Mouse (Mus musculus) liver, postnatal 0 days (tissue): ENCODE measurements around the gene Cxxc4.

Experiments
- CTCF ChIP-seq: sonication (generic); IDR thresholded peaks from 2 replicates; pipeline ENCODE4 v1.5.1; 2016; ENCODE audit warnings: antibody characterized with exemption, low read depth
- EP300 ChIP-seq: IDR thresholded peaks from 2 replicates; pipeline ENCODE4 v1.6.1; 2016; ENCODE audit warnings: antibody characterized with exemption, low read depth, mild to moderate bottlenecking

GRCm38 (mm10) chr3:134210950-134211349, 25.3 kb upstream of the Cxxc4 start:
- TF ChIP-seq CTCF (no peak), EP300 (no peak)
